Mouse (Mus musculus) embryonic facial prominence, embryonic 11.5 days (tissue): Measurements from ENCODE around the gene Card14. TPM values are rescaled to one million over a fixed set of nuclear protein-coding genes. Genes with fewer than 3 reads are reported as not detected.

Experiments
- ATAC-seq: fragments of 200-750 bp; cut with Nextera tagmentation; replicated peaks from 2 replicates; pipeline ENCODE4 v1.8.0; 2017; ENCODE audit warnings: low read depth; ENCODE audit not compliant: insufficient number of reproducible peaks, low FRiP score, low TSS enrichment
- DNase-seq: peaks from one replicate; pipeline ENCODE4 v3.0.0-alpha.2; 2015; ENCODE audit warnings: low spot score
- H3K27ac ChIP-seq: fragments of 300-500 bp; sonication (generic); replicated peaks from 2 replicates; pipeline ENCODE4 v1.5.1; 2014; ENCODE audit warnings: mild to moderate bottlenecking, low read depth, low read length, control low read depth
- H3K27me3 ChIP-seq: fragments of 300-500 bp; sonication (generic); 2 replicates; pipeline ENCODE4 v1.6.1; 2014; ENCODE audit warnings: mild to moderate bottlenecking, low read length, moderate library complexity, mixed read lengths; ENCODE audit not compliant: control insufficient read depth, insufficient read depth
- H3K36me3 ChIP-seq: fragments of 300-500 bp; sonication (generic); replicated peaks from 2 replicates; pipeline ENCODE4 v1.6.1; 2014; ENCODE audit warnings: low read depth, mild to moderate bottlenecking, low read length, moderate library complexity, mixed read lengths; ENCODE audit not compliant: control insufficient read depth, insufficient read depth
- H3K4me1 ChIP-seq: fragments of 300-500 bp; sonication (generic); 2 replicates; pipeline ENCODE4 v1.6.1; 2014; ENCODE audit warnings: low read length, mixed read lengths; ENCODE audit not compliant: control insufficient read depth, insufficient read depth
- H3K4me2 ChIP-seq: fragments of 300-500 bp; sonication (generic); 2 replicates; pipeline ENCODE4 v1.6.1; 2014; ENCODE audit warnings: low read depth, mild to moderate bottlenecking, control low read depth, low read length, moderate library complexity
- H3K4me3 ChIP-seq: fragments of 300-500 bp; sonication (generic); 2 replicates; pipeline ENCODE4 v1.5.1; 2014; ENCODE audit warnings: low read depth, low read length, control low read depth
- H3K9ac ChIP-seq: fragments of 300-500 bp; sonication (generic); replicated peaks from 2 replicates; pipeline ENCODE4 v1.6.1; 2014; ENCODE audit warnings: mild to moderate bottlenecking, control low read depth, low read length
- H3K9me3 ChIP-seq: fragments of 300-500 bp; sonication (generic); replicated peaks from 2 replicates; pipeline ENCODE4 v1.6.1; 2016; ENCODE audit warnings: mild to moderate bottlenecking, low read length, inconsistent platforms, mixed read lengths; ENCODE audit not compliant: control insufficient read depth
- WGBS: fragments of 180-500 bp; shearing (Covaris S2); extraction: QIAGEN DNeasy Blood & Tissue Kit; methylation state at CpG from one replicate; pipeline ENCODE4 v1.1.7; 2014; 5-methylcytosine and 5-hydroxymethylcytosine counted together
- polyA plus RNA-seq: library from polyadenylated mRNA; unstranded; fragments of >200 nt; fragmentation: Nextera tagmentation; extraction: Ambion mirVana; gene quantifications from 2 replicates; pipeline ENCODE4 v1.2.1, GENCODE M21; 2014

Gene Card14
- 0.06 and 0.08 TPM in 2 replicates for polyA plus RNA-seq

DNA sequence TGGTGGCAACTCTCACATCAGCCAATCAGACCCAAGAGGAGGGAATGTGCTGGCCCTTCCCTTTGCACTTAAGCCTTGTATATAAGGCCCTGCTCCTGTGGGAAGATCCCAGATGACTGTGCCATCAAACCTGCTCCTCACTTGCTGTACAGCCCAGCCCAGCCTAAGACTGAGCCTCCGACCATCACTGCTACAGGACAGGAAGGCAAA is at the start of gene Card14:
Gene Card14 (plus strand): TSS at position 111 of the 210 bp plus-strand sequence.
- Histone ChIP-seq H3K4me1 (no peaks in the 10 kb centered on the region; the same call in 1 of the 2 replicates), H3K27ac (no peak within 1 kb of the TSS), H3K27me3 (no peaks in the 10 kb centered on the region), H3K9me3 (no peaks in the 10 kb centered on the region), H3K9ac (no peak within 1 kb of the TSS), H3K4me3 (no peak within 1 kb of the TSS), H3K36me3 (no peaks in the 10 kb centered on the region), H3K4me2 (no peak within 1 kb of the TSS)
- no peak for DNase-seq
- 58% methylated on average over 1 of the region's 1 CpGs for WGBS
- no peak for ATAC-seq

DNA sequence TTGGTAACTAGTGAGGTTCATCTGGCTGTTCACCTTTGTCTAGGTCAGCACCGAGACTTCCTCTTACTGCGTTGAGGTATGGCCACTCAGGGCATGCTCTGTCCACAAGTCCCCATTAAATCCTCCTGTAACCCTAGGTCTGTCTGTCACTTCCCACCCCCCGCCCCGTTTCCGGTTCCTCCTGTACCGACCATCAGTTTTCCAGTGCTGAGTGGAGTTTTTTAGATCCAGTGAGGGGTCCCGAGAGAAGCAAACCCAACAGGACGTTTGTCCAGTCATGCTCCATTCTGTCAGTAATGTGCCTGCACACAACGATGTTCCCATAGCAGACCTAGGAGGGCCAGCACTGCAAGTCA is 49.4 kb upstream of the Card14 start:
- H3K4me3 ChIP-seq: no peak overlapping the region
- no peak for ATAC-seq
- no peak overlapping the region for H3K27ac ChIP-seq
- no peak overlapping the region; the same call in 1 of the 2 replicates for H3K9ac ChIP-seq
- H3K4me1 ChIP-seq: no peaks in the 10 kb centered on the region
- peak overlapping the region; percentile 29 for H3K4me2 ChIP-seq
- H3K27me3 ChIP-seq: no peaks in the 10 kb centered on the region
- no peaks in the 10 kb centered on the region for H3K36me3 ChIP-seq
- DNase-seq: no peak
- 54% methylated on average over 9 of the region's 9 CpGs for WGBS
- H3K9me3 ChIP-seq: no peaks in the 10 kb centered on the region

DNA sequence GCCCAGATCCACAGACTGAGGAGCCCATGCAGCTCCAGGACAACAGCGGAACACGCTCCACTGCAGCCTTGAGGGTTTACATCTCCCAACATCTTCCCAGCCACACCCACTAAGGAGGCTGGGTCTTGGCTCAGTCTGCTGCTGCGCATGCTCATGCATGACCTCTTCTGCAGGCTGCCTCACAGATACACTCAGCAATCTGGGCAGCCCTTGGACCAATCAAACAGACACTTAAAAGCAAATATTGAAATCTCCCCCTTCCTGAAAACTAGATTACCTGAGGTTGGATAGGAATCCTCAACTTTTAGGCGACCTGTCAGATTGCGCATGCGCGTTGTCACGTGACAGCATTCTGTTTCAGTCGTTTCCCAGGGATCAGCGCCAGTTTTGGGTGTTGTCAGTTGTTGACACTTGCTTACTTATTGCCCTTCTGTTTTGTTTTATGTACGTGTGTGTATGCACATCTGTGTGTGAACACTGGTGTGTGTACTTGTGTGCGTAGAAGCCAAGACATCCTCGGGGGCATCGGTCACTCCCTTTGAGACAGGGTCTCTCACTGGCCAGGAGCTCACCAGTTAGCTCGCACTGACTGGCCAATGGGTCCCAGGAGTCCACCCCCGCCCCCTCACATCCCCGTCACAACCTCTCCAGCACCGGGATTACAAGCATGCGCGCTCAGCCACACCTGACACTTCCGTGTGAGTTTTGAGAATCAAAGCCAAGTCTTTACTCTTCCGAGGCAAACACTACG is 48.8 kb upstream of the Card14 start:
- peak; percentile 53 for DNase-seq
- WGBS: 62% methylated on average over 23 of the region's 23 CpGs
- no peaks in the 10 kb centered on the region for H3K4me1 ChIP-seq
- peak overlapping the region; percentile 29 for H3K4me2 ChIP-seq
- H3K4me3 ChIP-seq: no peak overlapping the region
- peak; percentile 47; the same call in 1 of the 2 replicates for ATAC-seq
- H3K9ac ChIP-seq: no peak overlapping the region; the same call in 1 of the 2 replicates
- H3K36me3 ChIP-seq: no peaks in the 10 kb centered on the region
- H3K9me3 ChIP-seq: no peaks in the 10 kb centered on the region
- H3K27ac ChIP-seq: no peak overlapping the region
- H3K27me3 ChIP-seq: no peaks in the 10 kb centered on the region

DNA sequence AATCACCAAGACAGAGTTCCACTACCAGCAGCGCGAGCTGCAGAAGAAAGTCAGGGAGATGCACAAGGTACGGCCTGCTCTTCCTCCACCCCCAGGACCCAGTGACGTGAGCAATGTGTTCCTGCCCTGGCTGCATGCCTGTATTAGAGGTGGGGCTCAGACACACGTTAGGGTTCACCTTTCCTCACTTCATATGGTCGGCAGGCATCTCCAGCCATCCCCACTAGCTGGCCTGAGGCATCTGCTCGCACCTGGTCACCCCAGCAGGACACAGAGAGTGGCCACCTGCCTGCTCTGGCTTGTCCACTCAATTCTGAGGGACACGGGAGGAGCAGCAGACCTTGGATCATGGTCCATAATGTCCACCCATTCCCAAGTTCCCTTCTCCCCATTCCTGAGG is 47.6 kb upstream of the Card14 start:
- H3K36me3 ChIP-seq: no peaks in the 10 kb centered on the region

DNA sequence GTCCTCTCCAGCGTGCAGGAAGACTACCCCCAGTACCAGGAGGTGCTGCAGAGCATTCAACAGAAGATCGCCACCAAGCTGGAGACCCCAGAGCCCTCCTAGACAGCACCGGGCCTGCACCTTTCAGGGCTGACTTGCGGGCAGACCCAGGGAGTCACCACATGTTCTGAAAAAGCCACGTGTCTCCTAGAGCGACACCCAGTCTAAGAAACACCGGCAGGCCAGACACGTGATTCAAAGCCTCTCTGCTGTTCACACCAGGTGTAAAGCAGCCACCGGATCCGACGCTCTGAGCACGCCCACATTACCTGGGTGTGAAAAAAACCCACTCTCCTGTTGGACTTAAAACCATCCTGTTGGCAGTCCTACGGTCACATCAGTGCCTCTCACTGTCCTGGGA is 43.2 kb upstream of the Card14 start:
- no peak overlapping the region for H3K4me3 ChIP-seq
- no peaks in the 10 kb centered on the region for H3K36me3 ChIP-seq
- DNase-seq: no peak
- H3K4me2 ChIP-seq: no peak overlapping the region
- H3K9ac ChIP-seq: no peak overlapping the region
- WGBS: 88% methylated on average over 13 of the region's 13 CpGs
- H3K27ac ChIP-seq: no peak overlapping the region
- no peaks in the 10 kb centered on the region for H3K9me3 ChIP-seq
- no peaks in the 10 kb centered on the region for H3K4me1 ChIP-seq
- ATAC-seq: no peak
- no peaks in the 10 kb centered on the region for H3K27me3 ChIP-seq

More for the DNA sequence above, 47.6 kb upstream of the Card14 start:
- 89% methylated on average over 8 of the region's 8 CpGs for WGBS
- H3K4me3 ChIP-seq: no peak overlapping the region
- no peak overlapping the region for H3K9ac ChIP-seq
- H3K27ac ChIP-seq: no peak overlapping the region
- no peak for ATAC-seq
- H3K4me1 ChIP-seq: no peaks in the 10 kb centered on the region
- no peak overlapping the region for H3K4me2 ChIP-seq
- DNase-seq: no peak
- H3K27me3 ChIP-seq: no peaks in the 10 kb centered on the region
- no peaks in the 10 kb centered on the region for H3K9me3 ChIP-seq

DNA sequence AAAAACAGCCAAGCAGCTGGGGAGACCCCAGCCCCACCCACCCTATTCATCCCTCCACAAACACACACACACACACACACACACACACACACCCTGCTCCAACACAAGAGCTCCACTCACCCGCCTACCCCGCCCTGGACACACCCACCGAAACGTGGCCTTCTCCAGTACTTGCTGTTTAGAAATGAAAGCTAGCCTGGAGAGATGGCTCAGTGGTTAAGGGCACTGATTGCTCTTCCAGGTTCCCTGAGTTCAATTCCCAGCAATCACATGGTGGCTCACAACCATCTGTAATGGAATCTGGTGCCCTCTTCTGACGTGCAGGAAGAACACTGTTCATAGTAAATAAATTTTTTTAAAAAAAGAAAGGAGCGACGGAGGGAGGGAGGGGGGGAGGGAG is 41.8 kb upstream of the Card14 start:
- H3K27ac ChIP-seq: no peak overlapping the region
- no peak overlapping the region for H3K4me3 ChIP-seq
- DNase-seq (no peak), ATAC-seq (no peak)
- H3K9me3 ChIP-seq: no peaks in the 10 kb centered on the region
- H3K4me2 ChIP-seq: no peak overlapping the region
- H3K27me3 ChIP-seq: no peaks in the 10 kb centered on the region
- H3K36me3 ChIP-seq: no peaks in the 10 kb centered on the region
- H3K4me1 ChIP-seq: no peaks in the 10 kb centered on the region
- WGBS: 75% methylated on average over 7 of the region's 7 CpGs
- no peak overlapping the region for H3K9ac ChIP-seq

DNA sequence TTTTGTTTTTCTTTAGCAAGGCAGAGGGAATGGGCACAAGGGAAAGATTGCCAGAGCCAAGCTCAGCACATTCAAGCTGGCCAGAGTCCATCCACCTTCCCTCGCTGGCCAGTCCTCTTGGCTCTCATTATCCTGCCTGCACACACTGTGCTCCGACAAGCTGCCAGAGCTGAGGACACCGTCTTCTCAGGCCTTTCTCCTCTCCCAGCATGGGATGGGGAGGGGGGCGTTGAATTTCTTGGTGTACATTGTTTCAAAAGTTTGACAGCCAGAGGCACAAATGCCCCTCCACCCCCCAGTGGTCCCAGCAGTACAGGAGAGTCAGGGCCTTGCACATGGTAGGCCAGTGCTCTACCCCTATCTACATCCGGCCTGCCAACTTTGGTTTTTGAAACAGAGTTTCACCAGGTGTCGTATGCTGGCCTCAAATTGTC is 40.3 kb upstream of the Card14 start:
- Histone ChIP-seq H3K4me1 (no peaks in the 10 kb centered on the region), H3K4me3 (no peak overlapping the region), H3K9ac (no peak overlapping the region), H3K27ac (no peak overlapping the region), H3K9me3 (no peaks in the 10 kb centered on the region), H3K4me2 (no peak overlapping the region), H3K36me3 (no peaks in the 10 kb centered on the region), H3K27me3 (no peaks in the 10 kb centered on the region)
- DNase-seq (no peak), ATAC-seq (no peak; the same call in 1 of the 2 replicates)
- WGBS: 49% methylated on average over 6 of the region's 6 CpGs

DNA sequence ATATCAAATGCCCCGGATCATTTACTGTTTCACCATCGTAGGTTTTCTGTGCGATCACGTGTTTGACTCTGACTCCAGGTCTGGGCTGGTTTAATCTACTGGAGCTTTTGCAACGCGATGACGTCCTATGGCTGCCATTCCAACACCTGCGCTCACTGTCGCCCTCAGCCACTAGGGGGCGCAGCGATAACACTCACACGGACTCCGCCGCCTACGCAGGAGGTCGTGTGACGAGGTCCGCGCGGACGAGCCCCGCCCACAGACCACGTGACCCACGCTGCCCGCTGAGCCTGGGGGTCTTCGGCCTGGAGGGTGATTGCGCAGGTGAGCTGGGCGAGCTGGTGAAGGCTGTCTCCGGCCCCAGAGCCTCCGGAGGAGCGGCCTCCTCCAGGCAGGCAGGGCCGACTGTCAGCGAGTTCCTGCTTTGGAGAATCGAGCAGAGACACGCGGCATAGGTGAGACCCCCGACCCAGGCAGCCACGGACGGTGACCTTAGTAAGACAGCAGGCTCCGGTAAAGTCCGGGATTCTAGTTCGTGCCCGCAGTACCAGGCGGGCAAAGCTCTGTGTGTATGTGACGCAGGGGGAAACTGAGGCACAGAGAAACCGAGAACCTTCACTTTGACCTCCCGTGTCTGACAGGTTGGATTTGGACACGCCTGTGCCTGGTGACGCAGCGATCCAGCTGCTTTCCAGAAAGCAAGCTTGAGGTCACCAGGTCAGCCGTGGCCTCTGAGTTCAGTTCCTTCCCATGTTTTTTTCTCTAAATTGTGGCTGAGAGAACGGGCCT is 39.6 kb upstream of the Card14 start, which contains the start of gene Gaa:
Gene Gaa (plus strand): TSS at position 120 of the 789 bp plus-strand sequence.
- Histone ChIP-seq H3K27ac (no peak within 1 kb of the TSS), H3K4me3 (peak within 1 kb of the TSS; percentile 57), H3K27me3 (no peaks in the 10 kb centered on the region), H3K9me3 (no peaks in the 10 kb centered on the region), H3K4me1 (no peaks in the 10 kb centered on the region), H3K9ac (peak within 1 kb of the TSS; percentile 63), H3K4me2 (peak within 1 kb of the TSS; percentile 86), H3K36me3 (no peaks in the 10 kb centered on the region)
- DNase-seq (peak; percentile 97), ATAC-seq (peak; percentile 53)
- 4% methylated on average over 52 of the region's 52 CpGs for WGBS
